Mouse (Mus musculus): ENCODE data around the gene D230025D16Rik. TPM values are rescaled to one million over a fixed set of nuclear protein-coding genes. Genes with fewer than 3 reads are reported as not detected.

Gene D230025D16Rik
- 4.3 and 5.7 TPM in 2 replicates for polyA plus RNA-seq (2012; ENCODE audit: low replicate concordance)

GRCm38 (mm10) chr8:105224413-105225271 is at the start of gene D230025D16Rik:
D230025D16Rik (plus strand) TSS chr8:105225145.

GRCm38 (mm10) chr8:105254966-105255350 is 30.0 kb downstream of the D230025D16Rik start, which contains the start of gene B3gnt9:
B3gnt9 (minus strand) TSS chr8:105255153.

DNA sequence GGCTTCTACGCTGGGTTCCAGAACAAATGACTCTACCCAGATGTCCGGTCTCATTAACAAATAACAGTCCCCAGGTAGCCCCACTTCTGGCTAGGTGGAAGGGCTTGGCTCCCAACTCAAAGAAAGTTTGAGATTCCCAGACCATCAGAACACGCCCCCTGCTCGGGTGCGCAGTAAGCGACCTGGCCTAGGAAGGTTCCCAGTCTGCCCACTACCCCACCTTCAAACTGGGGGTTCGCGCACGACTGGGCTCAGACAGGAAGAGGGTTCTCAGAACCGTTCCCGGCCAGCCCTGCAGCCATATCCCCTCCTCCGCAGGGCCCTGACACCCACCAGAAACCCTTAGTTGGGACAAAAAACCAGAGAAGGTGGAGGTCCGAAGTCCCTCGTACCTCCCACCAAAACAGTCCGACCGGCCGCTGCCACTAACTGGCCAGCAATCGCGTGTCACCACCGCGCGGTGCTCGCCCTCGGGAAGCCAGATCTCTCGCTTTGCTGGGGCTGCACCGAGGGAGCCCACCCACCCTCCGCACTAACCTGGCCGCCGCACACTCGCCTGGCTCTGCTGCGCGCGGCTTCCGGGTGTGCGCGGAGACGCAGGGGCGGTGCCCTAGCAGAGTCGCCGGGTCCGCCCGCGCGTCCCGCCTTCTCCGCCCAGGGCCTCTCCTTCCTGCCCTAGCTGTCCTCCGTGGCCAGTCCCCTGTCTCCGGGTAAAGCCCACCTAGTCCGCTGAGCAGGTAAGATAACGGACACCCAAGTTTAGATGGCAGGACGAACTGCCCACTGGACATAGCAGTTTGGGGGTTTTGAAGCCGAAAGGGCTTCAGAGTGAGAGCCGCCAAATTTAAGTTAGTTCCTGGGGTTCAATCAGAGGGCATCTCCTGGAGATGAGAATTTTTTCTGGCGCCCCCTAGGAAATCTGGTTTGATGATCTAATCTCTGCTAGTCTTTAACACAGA is 39.4 kb downstream of the D230025D16Rik start, which contains the start of the genes Tradd and Fbxl8:
TSS of gene Tradd (minus strand) at position 586 of the 959 bp plus-strand sequence.
TSS of gene Fbxl8 (plus strand) at position 625 of the 959 bp plus-strand sequence.

DNA sequence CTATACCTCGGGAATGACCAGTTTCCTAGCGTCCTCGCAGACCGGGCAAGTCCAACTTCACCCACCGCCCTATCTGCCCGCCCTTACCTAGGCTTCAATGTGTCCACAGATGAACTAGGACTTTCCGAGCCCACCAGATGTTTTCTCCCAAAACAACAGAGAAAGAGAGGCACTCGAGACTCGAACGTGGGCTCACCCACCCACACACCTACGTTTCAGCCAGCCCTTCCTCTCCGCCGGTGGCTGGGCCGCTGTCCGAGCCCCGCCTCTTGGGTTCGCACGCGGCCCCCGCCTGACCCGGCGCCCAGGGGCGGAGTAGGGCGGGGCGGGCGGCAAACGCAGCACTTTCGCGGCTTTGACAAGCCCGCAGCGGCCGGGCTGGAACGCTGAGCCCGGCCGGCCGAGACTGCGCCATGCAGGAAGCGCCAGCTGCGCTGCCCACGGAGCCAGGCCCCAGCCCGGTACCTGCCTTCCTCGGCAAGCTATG is 44.6 kb downstream of the D230025D16Rik start, which contains the start of gene Hsf4:
TSS of gene Hsf4 (plus strand) at position 341 of the 487 bp plus-strand sequence.

DNA sequence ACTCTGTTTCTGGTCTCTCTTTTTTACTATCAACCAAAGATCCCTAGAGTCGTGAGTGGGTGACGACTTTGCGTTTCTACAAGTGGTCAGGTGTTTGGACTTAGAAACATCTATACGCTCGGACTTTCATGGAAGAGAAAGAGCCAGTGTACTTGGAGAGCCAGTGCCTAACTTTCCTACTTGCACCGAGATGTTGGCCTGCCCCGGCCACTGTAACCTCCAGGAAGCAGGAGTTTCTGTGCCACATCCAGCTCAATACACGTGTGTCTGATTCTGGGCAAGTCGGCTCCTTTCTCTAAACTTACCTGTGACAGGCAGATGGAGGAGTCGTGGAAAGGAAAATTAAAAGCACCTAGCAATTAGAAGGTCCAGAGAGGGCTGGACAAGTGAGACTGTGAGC is 50.9 kb downstream of the D230025D16Rik start, which contains the start of gene Nol3:
TSS of gene Nol3 (plus strand) at position 301 of the 400 bp plus-strand sequence.

DNA sequence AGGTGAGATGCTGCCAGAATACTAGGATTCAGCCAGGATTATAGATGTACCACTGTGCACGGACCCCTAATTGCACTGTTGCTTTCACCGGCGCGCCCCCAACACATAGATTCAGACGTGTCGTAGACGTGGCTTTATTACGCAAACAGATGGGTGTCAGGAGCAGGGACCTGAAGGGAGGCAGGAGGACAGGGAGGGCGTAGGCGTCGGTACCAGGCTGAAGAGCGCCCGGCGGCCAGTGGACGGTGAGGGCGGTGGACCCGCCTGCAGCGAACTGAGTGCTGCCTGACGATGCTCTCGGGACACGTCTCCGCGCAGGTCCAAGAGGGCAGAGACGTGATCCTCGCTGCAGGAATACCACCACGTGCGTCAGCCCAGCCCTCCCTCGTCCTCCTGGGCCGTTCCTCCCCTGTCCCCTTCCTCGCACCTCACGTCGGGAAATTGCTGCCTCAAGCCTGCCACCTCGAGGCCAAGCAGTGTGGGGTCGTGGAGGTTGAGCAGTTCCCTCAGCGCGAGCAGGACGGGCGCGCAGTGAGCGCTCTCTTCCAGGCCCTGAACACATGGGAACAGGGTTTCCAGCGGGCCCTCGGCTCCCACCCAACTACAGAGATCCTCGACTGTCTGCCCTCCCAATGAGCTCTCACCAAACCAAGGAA is 65.0 kb downstream of the D230025D16Rik start, which contains the start of gene 4931428F04Rik:
TSS of gene 4931428F04Rik (minus strand) at position 60 of the 656 bp plus-strand sequence.

DNA sequence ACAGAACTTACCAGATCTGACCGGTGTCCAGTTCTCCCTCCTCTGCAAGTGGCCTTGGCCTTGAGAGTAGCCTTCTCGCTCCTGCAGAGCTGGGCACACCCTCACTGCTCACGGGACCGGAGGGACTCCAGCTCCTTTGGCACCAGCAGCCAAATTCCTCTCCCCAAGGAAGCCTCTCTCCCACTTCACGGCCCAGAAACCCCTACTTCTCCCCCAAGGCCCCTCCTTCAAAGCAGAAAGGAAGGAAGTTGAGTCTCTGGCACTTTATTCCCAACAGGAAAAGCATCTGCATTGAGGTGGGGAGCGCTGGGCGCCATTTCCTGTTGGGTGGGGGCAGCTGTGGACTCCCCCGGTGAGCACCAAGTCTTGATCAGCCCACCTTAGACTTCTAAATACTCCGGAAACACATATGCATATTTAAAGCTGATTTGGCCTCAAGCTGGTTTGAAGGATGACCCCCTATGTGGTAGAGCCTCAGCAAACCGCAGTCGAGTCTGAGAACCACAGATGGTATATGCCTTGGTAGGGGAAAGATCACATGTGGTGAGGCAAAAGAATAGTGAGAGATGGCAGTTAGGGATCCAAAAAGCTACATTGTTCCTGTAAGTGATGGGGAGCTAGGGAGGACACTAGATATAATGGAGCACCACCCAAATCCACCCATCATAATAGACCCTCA is 71.1 kb downstream of the D230025D16Rik start, which contains the start of gene Exoc3l:
TSS of gene Exoc3l (minus strand) at position 207 of the 679 bp plus-strand sequence.

DNA sequence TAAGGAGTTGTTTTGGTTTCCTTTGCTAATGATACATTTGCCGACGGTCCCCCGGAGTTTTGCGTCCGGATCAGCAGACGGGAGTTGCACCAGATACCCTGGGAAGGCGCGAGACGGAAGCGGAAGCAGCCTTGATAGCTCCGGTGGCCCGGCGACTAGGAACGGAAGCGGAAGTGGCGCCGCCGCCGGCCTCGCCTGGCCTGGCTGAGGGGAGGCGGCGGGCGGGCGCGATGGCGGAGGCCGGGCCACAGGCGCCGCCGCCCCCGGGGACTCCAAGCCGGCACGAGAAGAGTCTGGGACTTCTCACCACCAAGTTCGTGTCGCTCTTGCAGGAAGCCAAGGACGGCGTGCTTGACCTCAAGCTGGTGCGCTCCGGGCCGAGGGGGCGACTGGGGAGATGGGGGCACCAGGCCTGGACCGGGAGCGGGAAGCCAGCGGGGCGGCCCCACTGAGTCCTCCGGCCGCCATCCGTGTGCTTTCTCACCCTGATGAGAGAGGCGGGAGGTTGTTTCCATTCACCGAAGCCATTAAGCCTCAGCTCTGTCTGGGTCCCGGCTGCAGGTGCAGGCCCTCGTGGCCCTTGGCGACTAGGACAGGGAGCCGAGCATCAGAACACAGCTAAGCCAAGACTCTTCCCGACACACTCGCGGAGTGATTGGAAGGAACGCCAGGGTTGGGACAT is 72.7 kb downstream of the D230025D16Rik start, which contains the start of gene E2f4:
TSS of gene E2f4 (plus strand) at position 153 of the 682 bp plus-strand sequence.

Other genes starting within 250 kb of the D230025D16Rik start
- gene Ces2h, start 224.3 kb upstream of the D230025D16Rik start, polyA plus RNA-seq (2012; ENCODE audit: low replicate concordance): not detected in 2 replicates
- not detected in 2 replicates for gene Ces3a, start 176.5 kb upstream of the D230025D16Rik start, polyA plus RNA-seq (2012; ENCODE audit: low replicate concordance)
- gene Ces3b, start 141.4 kb upstream of the D230025D16Rik start, polyA plus RNA-seq (2012; ENCODE audit: low replicate concordance): not detected in 2 replicates
- not detected in 2 replicates for gene Ces4a, start 93.3 kb upstream of the D230025D16Rik start, polyA plus RNA-seq (2012; ENCODE audit: low replicate concordance)
- gene Cbfb, start 54.5 kb upstream of the D230025D16Rik start, polyA plus RNA-seq (2012; ENCODE audit: low replicate concordance): 6.1 and 10.6 TPM in 2 replicates
- 9.6 and 20.1 TPM in 2 replicates for gene B3gnt9, start 30.0 kb downstream of the D230025D16Rik start, polyA plus RNA-seq (2012; ENCODE audit: low replicate concordance)
- 23.2 and 23.7 TPM in 2 replicates for gene Tradd, start 39.5 kb downstream of the D230025D16Rik start, polyA plus RNA-seq (2012; ENCODE audit: low replicate concordance)
- 9.4 and 9.9 TPM in 2 replicates for gene Fbxl8, start 39.5 kb downstream of the D230025D16Rik start, polyA plus RNA-seq (2012; ENCODE audit: low replicate concordance)
- 0.42 and 0.66 TPM in 2 replicates for gene Hsf4, start 44.7 kb downstream of the D230025D16Rik start, polyA plus RNA-seq (2012; ENCODE audit: low replicate concordance)
- 0.16 and 0.17 TPM in 2 replicates for gene Nol3, start 51.0 kb downstream of the D230025D16Rik start, polyA plus RNA-seq (2012; ENCODE audit: low replicate concordance)
- 0.70 and 1.6 TPM in 2 replicates for gene 4931428F04Rik, start 64.7 kb downstream of the D230025D16Rik start, polyA plus RNA-seq (2012; ENCODE audit: low replicate concordance)
- gene Exoc3l, start 71.0 kb downstream of the D230025D16Rik start, polyA plus RNA-seq (2012; ENCODE audit: low replicate concordance): 8.9 and 13.3 TPM in 2 replicates
- gene E2f4, start 72.5 kb downstream of the D230025D16Rik start, polyA plus RNA-seq (2012; ENCODE audit: low replicate concordance): 112 and 208 TPM in 2 replicates
- gene Elmo3, start 80.5 kb downstream of the D230025D16Rik start, polyA plus RNA-seq (2012; ENCODE audit: low replicate concordance): 1.1 and 2.1 TPM in 2 replicates
- gene Lrrc29, start 101.1 kb downstream of the D230025D16Rik start, polyA plus RNA-seq (2012; ENCODE audit: low replicate concordance): 1.7 and 5.1 TPM in 2 replicates
- 33.2 and 55.2 TPM in 2 replicates for gene Tmem208, start 101.2 kb downstream of the D230025D16Rik start, polyA plus RNA-seq (2012; ENCODE audit: low replicate concordance)
- gene Fhod1, start 122.8 kb downstream of the D230025D16Rik start, polyA plus RNA-seq (2012; ENCODE audit: low replicate concordance): 12.1 and 15.3 TPM in 2 replicates
- 1.3 and 1.5 TPM in 2 replicates for gene Slc9a5, start 123.7 kb downstream of the D230025D16Rik start, polyA plus RNA-seq (2012; ENCODE audit: low replicate concordance)
- not detected in 2 replicates for gene Plekhg4, start 148.1 kb downstream of the D230025D16Rik start, polyA plus RNA-seq (2012; ENCODE audit: low replicate concordance)
- not detected in 2 replicates for gene Kctd19, start 188.4 kb downstream of the D230025D16Rik start, polyA plus RNA-seq (2012; ENCODE audit: low replicate concordance)
- gene Lrrc36, start 188.4 kb downstream of the D230025D16Rik start, polyA plus RNA-seq (2012; ENCODE audit: low replicate concordance): 0.57 and 0.61 TPM in 2 replicates
- 2.1 and 3.3 TPM in 2 replicates for gene Tppp3, start 246.4 kb downstream of the D230025D16Rik start, polyA plus RNA-seq (2012; ENCODE audit: low replicate concordance)

Measured in leukemia stem cell, adult 10-12 weeks (primary cell).